Mouse (Mus musculus): Measurements from ENCODE around the gene Hirip3. TPM values are rescaled to one million over a fixed set of nuclear protein-coding genes. Genes with fewer than 3 reads are reported as not detected.
"Not testable (repeated sequence)": the region's sequence is repeated elsewhere in the genome, so short reads cannot be mapped to it uniquely, and the experiment has no call there.

Hirip3 gene
- polyA plus RNA-seq, 1 experiment, result not detected

GRCm38 (mm10) chr7:126888852-126889251, 27.1 kb downstream of the Hirip3 start:
- TF ChIP-seq CTCF (IDR thresholded peaks at IDR 0.05; ENCODE audit: insufficient read depth, low read depth, low read length) (0 out of 2 replicates have a peak, but pooled peaks have one; percentile 21), POLR2A (IDR thresholded peaks at IDR 0.05; ENCODE audit: insufficient read depth, low read depth, low read length) (no peak)
- 54% methylated on average over 7 of the region's 7 CpGs for WGBS
- H3K4me1 ChIP-seq (ENCODE audit: control insufficient read depth, insufficient read depth, low read length), result 0 out of 2 replicates have a peak, but pooled peaks cover 2% of the 10 kb centered on the region

GRCm38 (mm10) chr7:126896912-126897311, 35.1 kb downstream of the Hirip3 start:
- WGBS, result 87% methylated on average over 5 of the region's 5 CpGs
- no peak for TF ChIP-seq POLR2A (IDR thresholded peaks at IDR 0.05; ENCODE audit: insufficient read depth, low read depth, low read length)
- TF ChIP-seq CTCF (IDR thresholded peaks at IDR 0.05; ENCODE audit: insufficient read depth, low read depth, low read length), result no peak

More at GRCm38 (mm10) chr7:126888852-126889251, 27.1 kb downstream of the Hirip3 start:
- Histone ChIP-seq H3K4me3 (ENCODE audit: insufficient read depth, low read depth, low read length) (no peak overlapping the region), H3K27ac (ENCODE audit: insufficient read depth, low read depth, low read length) (no peak overlapping the region)

GRCm38 (mm10) chr7:126897390-126898101, 35.8 kb downstream of the Hirip3 start:
- H3K4me3 ChIP-seq (ENCODE audit: insufficient read depth, low read depth, low read length), result peak overlapping the region; percentile 84
- no peak for TF ChIP-seq POLR2A (IDR thresholded peaks at IDR 0.05; ENCODE audit: insufficient read depth, low read depth, low read length)
- TF ChIP-seq CTCF (IDR thresholded peaks at IDR 0.05; ENCODE audit: insufficient read depth, low read depth, low read length), result no peak
- 13% methylated on average over 16 of the region's 16 CpGs for WGBS
- H3K27ac ChIP-seq (ENCODE audit: insufficient read depth, low read depth, low read length), result peak overlapping the region; percentile 91
- H3K4me1 ChIP-seq (ENCODE audit: control insufficient read depth, insufficient read depth, low read length), result peaks cover 10% of the 10 kb centered on the region

More at GRCm38 (mm10) chr7:126896912-126897311, 35.1 kb downstream of the Hirip3 start:
- Histone ChIP-seq H3K4me1 (ENCODE audit: control insufficient read depth, insufficient read depth, low read length) (peaks cover 10% of the 10 kb centered on the region), H3K4me3 (ENCODE audit: insufficient read depth, low read depth, low read length) (no peak overlapping the region), H3K27ac (ENCODE audit: insufficient read depth, low read depth, low read length) (no peak overlapping the region)

GRCm38 (mm10) chr7:126898102-126898990, 36.6 kb downstream of the Hirip3 start:
- 12% methylated on average over 37 of the region's 37 CpGs for WGBS
- Histone ChIP-seq H3K4me3 (ENCODE audit: insufficient read depth, low read depth, low read length) (peak overlapping the region; percentile 84), H3K4me1 (ENCODE audit: control insufficient read depth, insufficient read depth, low read length) (peaks cover 10% of the 10 kb centered on the region), H3K27ac (ENCODE audit: insufficient read depth, low read depth, low read length) (peak overlapping the region; percentile 91)
- no peak for TF ChIP-seq CTCF (IDR thresholded peaks at IDR 0.05; ENCODE audit: insufficient read depth, low read depth, low read length)
- peak; percentile 91 for TF ChIP-seq POLR2A (IDR thresholded peaks at IDR 0.05; ENCODE audit: insufficient read depth, low read depth, low read length)

GRCm38 (mm10) chr7:126899781-126900180, 38.0 kb downstream of the Hirip3 start:
- 94% methylated on average over 8 of the region's 9 CpGs for WGBS
- not testable (repeated sequence) for H3K4me1 ChIP-seq (ENCODE audit: control insufficient read depth, insufficient read depth, low read length); H3K27ac ChIP-seq (ENCODE audit: insufficient read depth, low read depth, low read length); H3K4me3 ChIP-seq (ENCODE audit: insufficient read depth, low read depth, low read length)

- Histone ChIP-seq H3K4me1 (ENCODE audit: control insufficient read depth, insufficient read depth, low read length) (no peaks in the 10 kb centered on the region), H3K4me3 (ENCODE audit: insufficient read depth, low read depth, low read length) (no peak overlapping the region), H3K27ac (ENCODE audit: insufficient read depth, low read depth, low read length) (no peak overlapping the region)
- TF ChIP-seq POLR2A (IDR thresholded peaks at IDR 0.05; ENCODE audit: insufficient read depth, low read depth, low read length) (no peak), CTCF (IDR thresholded peaks at IDR 0.05; ENCODE audit: insufficient read depth, low read depth, low read length) (no peak)
- WGBS, result 76% methylated on average over 3 of the region's 3 CpGs
Measured at GRCm38 (mm10) chr7:126905590-126905989, 43.8 kb downstream of the Hirip3 start.

GRCm38 (mm10) chr7:126914844-126915243, 53.1 kb downstream of the Hirip3 start:
- Histone ChIP-seq H3K4me3 (ENCODE audit: insufficient read depth, low read depth, low read length) (no peak overlapping the region), H3K4me1 (ENCODE audit: control insufficient read depth, insufficient read depth, low read length) (no peaks in the 10 kb centered on the region), H3K27ac (ENCODE audit: insufficient read depth, low read depth, low read length) (no peak overlapping the region)
- no peak for TF ChIP-seq POLR2A (IDR thresholded peaks at IDR 0.05; ENCODE audit: insufficient read depth, low read depth, low read length)
- TF ChIP-seq CTCF (IDR thresholded peaks at IDR 0.05; ENCODE audit: insufficient read depth, low read depth, low read length), result no peak
- 92% methylated on average over 3 of the region's 3 CpGs for WGBS

Other genes with a start within 250 kb of the Hirip3 start
- not detected in 2 replicates for gene Nupr1, start 231.1 kb upstream of the Hirip3 start, polyA plus RNA-seq (2012; ENCODE audit: insufficient read depth, insufficient read length, low replicate concordance, missing spikeins)
- not detected in 2 replicates for gene Sgf29, start 212.7 kb upstream of the Hirip3 start, polyA plus RNA-seq (2012; ENCODE audit: insufficient read depth, insufficient read length, low replicate concordance, missing spikeins)
- not detected in 2 replicates for gene Sult1a1, start 185.5 kb upstream of the Hirip3 start, polyA plus RNA-seq (2012; ENCODE audit: insufficient read depth, insufficient read length, low replicate concordance, missing spikeins)
- gene Bola2, start 166.6 kb upstream of the Hirip3 start, polyA plus RNA-seq (2012; ENCODE audit: insufficient read depth, insufficient read length, low replicate concordance, missing spikeins), result not detected in 2 replicates
- not detected in 2 replicates for gene Slx1b, start 166.2 kb upstream of the Hirip3 start, polyA plus RNA-seq (2012; ENCODE audit: insufficient read depth, insufficient read length, low replicate concordance, missing spikeins)
- 309 and 598 TPM in 2 replicates for gene Coro1a, start 154.2 kb upstream of the Hirip3 start, polyA plus RNA-seq (2012; ENCODE audit: insufficient read depth, insufficient read length, low replicate concordance, missing spikeins)
- gene Mapk3, start 102.4 kb upstream of the Hirip3 start, polyA plus RNA-seq (2012; ENCODE audit: insufficient read depth, insufficient read length, low replicate concordance, missing spikeins), result 208 and 343 TPM in 2 replicates
- not detected in 2 replicates for gene Gdpd3, start 95.6 kb upstream of the Hirip3 start, polyA plus RNA-seq (2012; ENCODE audit: insufficient read depth, insufficient read length, low replicate concordance, missing spikeins)
- gene Ypel3, start 85.0 kb upstream of the Hirip3 start, polyA plus RNA-seq (2012; ENCODE audit: insufficient read depth, insufficient read length, low replicate concordance, missing spikeins), result not detected in 2 replicates
- not detected in 2 replicates for gene Tbx6, start 80.5 kb upstream of the Hirip3 start, polyA plus RNA-seq (2012; ENCODE audit: insufficient read depth, insufficient read length, low replicate concordance, missing spikeins)
- not detected in 2 replicates for gene Ppp4c, start 69.5 kb upstream of the Hirip3 start, polyA plus RNA-seq (2012; ENCODE audit: insufficient read depth, insufficient read length, low replicate concordance, missing spikeins)
- not detected in 2 replicates for gene Fam57b, start 64.3 kb upstream of the Hirip3 start, polyA plus RNA-seq (2012; ENCODE audit: insufficient read depth, insufficient read length, low replicate concordance, missing spikeins)
- not detected in 2 replicates for gene 4930451I11Rik, start 30.3 kb upstream of the Hirip3 start, polyA plus RNA-seq (2012; ENCODE audit: insufficient read depth, insufficient read length, low replicate concordance, missing spikeins)
- gene Doc2a, start 14.6 kb upstream of the Hirip3 start, polyA plus RNA-seq (2012; ENCODE audit: insufficient read depth, insufficient read length, low replicate concordance, missing spikeins), result not detected in 2 replicates
- gene Ino80e, start 405 bp downstream of the Hirip3 start, polyA plus RNA-seq (2012; ENCODE audit: insufficient read depth, insufficient read length, low replicate concordance, missing spikeins), result not detected in 2 replicates
- not detected in 2 replicates for gene Taok2, start 22.7 kb downstream of the Hirip3 start, polyA plus RNA-seq (2012; ENCODE audit: insufficient read depth, insufficient read length, low replicate concordance, missing spikeins)
- gene Tmem219, start 60.9 kb downstream of the Hirip3 start, polyA plus RNA-seq (2012; ENCODE audit: insufficient read depth, insufficient read length, low replicate concordance, missing spikeins), result not detected in 2 replicates
- gene Kctd13, start 66.9 kb downstream of the Hirip3 start, polyA plus RNA-seq (2012; ENCODE audit: insufficient read depth, insufficient read length, low replicate concordance, missing spikeins), result not detected in 2 replicates
- not detected in 2 replicates for gene Asphd1, start 87.6 kb downstream of the Hirip3 start, polyA plus RNA-seq (2012; ENCODE audit: insufficient read depth, insufficient read length, low replicate concordance, missing spikeins)
- gene Sez6l2, start 88.6 kb downstream of the Hirip3 start, polyA plus RNA-seq (2012; ENCODE audit: insufficient read depth, insufficient read length, low replicate concordance, missing spikeins), result not detected in 2 replicates
- 241 TPM in 1 of 2 replicates, not detected in the other for gene Cdipt, start 113.9 kb downstream of the Hirip3 start, polyA plus RNA-seq (2012; ENCODE audit: insufficient read depth, insufficient read length, low replicate concordance, missing spikeins)
- not detected in 2 replicates for gene Cdiptos, start 114.1 kb downstream of the Hirip3 start, polyA plus RNA-seq (2012; ENCODE audit: insufficient read depth, insufficient read length, low replicate concordance, missing spikeins)
- not detected in 2 replicates for gene Mvp, start 152.6 kb downstream of the Hirip3 start, polyA plus RNA-seq (2012; ENCODE audit: insufficient read depth, insufficient read length, low replicate concordance, missing spikeins)
- not detected in 2 replicates for gene Pagr1b, start 154.5 kb downstream of the Hirip3 start, polyA plus RNA-seq (2012; ENCODE audit: insufficient read depth, insufficient read length, low replicate concordance, missing spikeins)
- not detected in 2 replicates for gene Pagr1a, start 155.4 kb downstream of the Hirip3 start, polyA plus RNA-seq (2012; ENCODE audit: insufficient read depth, insufficient read length, low replicate concordance, missing spikeins)
- gene Gm42742, start 159.1 kb downstream of the Hirip3 start, polyA plus RNA-seq (2012; ENCODE audit: insufficient read depth, insufficient read length, low replicate concordance, missing spikeins), result not detected in 2 replicates
- not detected in 2 replicates for gene Prrt2, start 159.2 kb downstream of the Hirip3 start, polyA plus RNA-seq (2012; ENCODE audit: insufficient read depth, insufficient read length, low replicate concordance, missing spikeins)
- 437 and 572 TPM in 2 replicates for gene Maz, start 165.1 kb downstream of the Hirip3 start, polyA plus RNA-seq (2012; ENCODE audit: insufficient read depth, insufficient read length, low replicate concordance, missing spikeins)
- not detected in 2 replicates for gene Kif22, start 180.5 kb downstream of the Hirip3 start, polyA plus RNA-seq (2012; ENCODE audit: insufficient read depth, insufficient read length, low replicate concordance, missing spikeins)
- not detected in 2 replicates for gene Zg16, start 225.4 kb downstream of the Hirip3 start, polyA plus RNA-seq (2012; ENCODE audit: insufficient read depth, insufficient read length, low replicate concordance, missing spikeins)
- not detected in 2 replicates for gene AI467606, start 229.4 kb downstream of the Hirip3 start, polyA plus RNA-seq (2012; ENCODE audit: insufficient read depth, insufficient read length, low replicate concordance, missing spikeins)